Mouse (Mus musculus): ENCODE measurements around the gene Olfm2.

Olfm2 gene

GRCm38 (mm10) chr9:20746017-20746660 lies at the start of gene Olfm2:
Olfm2 (minus strand) TSS chr9:20746349.
- peak; percentile 36 for DNase-seq (ENCODE audit: low read depth, low spot score)

- no peak for DNase-seq (ENCODE audit: low read depth, low spot score)
Measured at GRCm38 (mm10) chr9:20794108-20794806, 48.1 kb upstream of the Olfm2 start.

GRCm38 (mm10) chr9:20790345-20790744 lies 44.2 kb upstream of the Olfm2 start:
- no peak for DNase-seq (ENCODE audit: low read depth, low spot score)

- DNase-seq (ENCODE audit: low read depth, low spot score): no peak
Measured at GRCm38 (mm10) chr9:20789651-20790050, 43.5 kb upstream of the Olfm2 start.

- no peak for DNase-seq (ENCODE audit: low read depth, low spot score)
Measured at GRCm38 (mm10) chr9:20787992-20788391, 41.8 kb upstream of the Olfm2 start.

- no peak for DNase-seq (ENCODE audit: low read depth, low spot score)
Measured at GRCm38 (mm10) chr9:20785055-20785454, 38.9 kb upstream of the Olfm2 start.

- DNase-seq (ENCODE audit: low read depth, low spot score): no peak
Measured at GRCm38 (mm10) chr9:20781286-20781685, 35.1 kb upstream of the Olfm2 start.

GRCm38 (mm10) chr9:20765274-20765673 lies 19.1 kb upstream of the Olfm2 start:
- peak; percentile 74 for DNase-seq (ENCODE audit: low read depth, low spot score)

GRCm38 (mm10) chr9:20763099-20763498 lies 16.9 kb upstream of the Olfm2 start:
- DNase-seq (ENCODE audit: low read depth, low spot score): no peak

- DNase-seq (ENCODE audit: low read depth, low spot score): no peak
Measured at GRCm38 (mm10) chr9:20762197-20762961, 16.2 kb upstream of the Olfm2 start.

GRCm38 (mm10) chr9:20761388-20761787 lies 15.2 kb upstream of the Olfm2 start:
- DNase-seq (ENCODE audit: low read depth, low spot score): no peak

- no peak for DNase-seq (ENCODE audit: low read depth, low spot score)
Measured at GRCm38 (mm10) chr9:20760813-20761212, 14.7 kb upstream of the Olfm2 start.

GRCm38 (mm10) chr9:20758896-20759295 lies 12.7 kb upstream of the Olfm2 start:
- no peak for DNase-seq (ENCODE audit: low read depth, low spot score)

- DNase-seq (ENCODE audit: low read depth, low spot score): no peak
Measured at GRCm38 (mm10) chr9:20758243-20758642, 12.1 kb upstream of the Olfm2 start.

- DNase-seq (ENCODE audit: low read depth, low spot score): peak; percentile 85
Measured at GRCm38 (mm10) chr9:20757087-20757955, 11.2 kb upstream of the Olfm2 start.

GRCm38 (mm10) chr9:20756081-20756700 lies 10.0 kb upstream of the Olfm2 start:
- no peak for DNase-seq (ENCODE audit: low read depth, low spot score)

- no peak for DNase-seq (ENCODE audit: low read depth, low spot score)
Measured at GRCm38 (mm10) chr9:20754335-20754734, 8.2 kb upstream of the Olfm2 start.

GRCm38 (mm10) chr9:20751477-20752029 lies 5.4 kb upstream of the Olfm2 start:
- DNase-seq (ENCODE audit: low read depth, low spot score): peak; percentile 56

GRCm38 (mm10) chr9:20749213-20749612 lies 3.1 kb upstream of the Olfm2 start:
- no peak for DNase-seq (ENCODE audit: low read depth, low spot score)

- no peak for DNase-seq (ENCODE audit: low read depth, low spot score)
Measured at GRCm38 (mm10) chr9:20748540-20748939, 2.4 kb upstream of the Olfm2 start.

- no peak for DNase-seq (ENCODE audit: low read depth, low spot score)
Measured at GRCm38 (mm10) chr9:20747682-20748081, 1.5 kb upstream of the Olfm2 start.
